Mouse (Mus musculus): ENCODE measurements at regions not wholly inside any gene's neighbourhood (a gene's known extent, or its start where the extent isn't known, plus 50 kb on each side); places are given as distances from the start of the nearest gene placed in this dataset.

- Histone ChIP-seq H3K27me3 (0 out of 2 replicates have a peak, but pooled peaks cover 7% of the 10 kb centered on the region), H3K9ac (no peak overlapping the region), H3K36me3 (no peaks in the 10 kb centered on the region), H3K4me2 (replicated peaks) (no peak overlapping the region), H3K27ac (peak overlapping the region; percentile 35; the same call in 1 of the 2 replicates), H3K9me3 (replicated peaks) (no peaks in the 10 kb centered on the region), H3K4me1 (0 out of 2 replicates have a peak, but pooled peaks cover 8% of the 10 kb centered on the region), H3K4me3 (no peak overlapping the region)
- no peak for ATAC-seq (ENCODE audit: low FRiP score)
- 65% methylated on average over 3 of the region's 3 CpGs for WGBS
These were observed 99.4 kb upstream of the Gpr12 start for GRCm38 (mm10) chr5:146684429-146684828.

DNA sequence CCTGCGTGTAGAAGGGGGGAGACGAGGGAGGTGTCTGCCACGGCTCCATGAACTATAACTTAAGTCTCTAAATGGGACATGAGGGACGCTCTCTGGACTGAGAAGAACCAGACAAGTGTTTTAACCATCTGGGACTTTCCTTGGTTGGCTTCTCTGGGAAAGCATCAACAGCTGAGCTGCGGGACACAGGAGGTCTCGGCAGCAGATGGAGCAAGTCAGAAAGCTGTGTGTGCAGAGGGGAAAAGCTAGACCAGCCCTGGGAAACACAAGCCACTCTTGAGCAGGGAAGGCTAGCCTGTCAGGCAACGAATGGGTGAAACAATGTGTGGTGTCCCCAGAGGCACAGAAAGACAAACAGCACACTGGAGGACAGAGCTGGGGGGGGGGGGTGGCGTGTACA is 98.5 kb upstream of the Gpr12 start:
- no peak overlapping the region for H3K4me3 ChIP-seq
- no peak overlapping the region for H3K9ac ChIP-seq
- H3K4me1 ChIP-seq: 0 out of 2 replicates have a peak, but pooled peaks cover 10% of the 10 kb centered on the region
- H3K9me3 ChIP-seq (replicated peaks): no peaks in the 10 kb centered on the region
- ATAC-seq (ENCODE audit: low FRiP score): 0 out of 2 replicates have a peak, but pooled peaks have one; percentile 30
- 43% methylated on average over 8 of the region's 8 CpGs for WGBS
- H3K36me3 ChIP-seq: no peaks in the 10 kb centered on the region
- no peak overlapping the region for H3K4me2 ChIP-seq (replicated peaks)
- peak overlapping the region; percentile 52; the same call in 1 of the 2 replicates for H3K27ac ChIP-seq
- H3K27me3 ChIP-seq: 0 out of 2 replicates have a peak, but pooled peaks cover 7% of the 10 kb centered on the region

- Histone ChIP-seq H3K27ac (no peak overlapping the region), H3K27me3 (0 out of 2 replicates have a peak, but pooled peaks cover 7% of the 10 kb centered on the region), H3K4me1 (peaks cover 10% of the 10 kb centered on the region; the same call in 1 of the 2 replicates), H3K9ac (no peak overlapping the region), H3K9me3 (replicated peaks) (no peaks in the 10 kb centered on the region), H3K4me3 (no peak overlapping the region), H3K4me2 (replicated peaks) (no peak overlapping the region), H3K36me3 (no peaks in the 10 kb centered on the region)
- whole genome bisulfite sequencing: 76% methylated on average over 5 of the region's 5 CpGs
- ATAC-seq (ENCODE audit: low FRiP score): no peak
These were observed 97.9 kb upstream of the Gpr12 start for GRCm38 (mm10) chr5:146682893-146683292.

GRCm38 (mm10) chr5:146681512-146681911 is 96.5 kb upstream of the Gpr12 start:
- peaks cover 9% of the 10 kb centered on the region; the same call in 1 of the 2 replicates for H3K4me1 ChIP-seq
- H3K27ac ChIP-seq: no peak overlapping the region
- no peaks in the 10 kb centered on the region for H3K9me3 ChIP-seq (replicated peaks)
- H3K4me2 ChIP-seq (replicated peaks): no peak overlapping the region
- H3K4me3 ChIP-seq: no peak overlapping the region
- ATAC-seq (ENCODE audit: low FRiP score): no peak
- H3K9ac ChIP-seq: no peak overlapping the region
- H3K36me3 ChIP-seq: no peaks in the 10 kb centered on the region
- peaks cover 10% of the 10 kb centered on the region; the same call in 1 of the 2 replicates for H3K27me3 ChIP-seq
- WGBS: 80% methylated on average over 9 of the region's 9 CpGs

DNA sequence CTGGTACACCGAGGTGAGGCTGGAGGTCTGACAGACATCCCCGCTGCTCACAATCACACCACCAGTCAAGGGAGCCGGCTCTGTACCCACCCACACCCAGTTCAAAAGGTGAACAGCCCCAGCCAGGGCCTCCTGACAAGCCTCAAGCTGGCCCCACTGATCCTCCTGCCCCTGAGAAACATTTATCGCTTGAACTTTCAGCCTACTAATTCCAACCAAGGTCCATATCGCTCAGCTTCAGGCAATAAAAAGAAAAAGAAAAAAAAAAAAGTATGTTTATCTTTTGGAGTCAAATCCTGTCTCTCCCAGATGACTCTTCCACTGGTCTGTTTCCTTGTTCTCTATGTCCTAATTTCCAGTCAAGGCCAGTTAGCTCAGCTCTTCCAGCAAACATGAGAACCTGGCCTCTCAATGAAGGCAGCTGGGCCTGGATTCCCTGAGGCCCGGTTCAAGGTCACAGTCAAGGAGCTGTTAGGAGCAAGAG is 94.2 kb upstream of the Gpr12 start:
- Histone ChIP-seq H3K27ac (no peak overlapping the region), H3K4me2 (replicated peaks) (no peak overlapping the region), H3K9ac (no peak overlapping the region), H3K36me3 (no peaks in the 10 kb centered on the region), H3K4me3 (no peak overlapping the region), H3K4me1 (peaks cover 9% of the 10 kb centered on the region; the same call in 1 of the 2 replicates), H3K9me3 (replicated peaks) (no peaks in the 10 kb centered on the region), H3K27me3 (peaks cover 16% of the 10 kb centered on the region; the same call in 1 of the 2 replicates)
- WGBS: 81% methylated on average over 6 of the region's 6 CpGs
- no peak for ATAC-seq (ENCODE audit: low FRiP score)

- no peaks in the 10 kb centered on the region for H3K9me3 ChIP-seq (replicated peaks)
- 78% methylated on average over 10 of the region's 10 CpGs for WGBS
- no peak overlapping the region for H3K9ac ChIP-seq
- no peak for ATAC-seq (ENCODE audit: low FRiP score)
- H3K4me2 ChIP-seq (replicated peaks): no peak overlapping the region
- peaks cover 7% of the 10 kb centered on the region; the same call in 1 of the 2 replicates for H3K4me1 ChIP-seq
- no peak overlapping the region for H3K27ac ChIP-seq
- no peaks in the 10 kb centered on the region for H3K36me3 ChIP-seq
- H3K27me3 ChIP-seq: peaks cover 17% of the 10 kb centered on the region; the same call in 1 of the 2 replicates
- H3K4me3 ChIP-seq: no peak overlapping the region
These were observed 93.7 kb upstream of the Gpr12 start for GRCm38 (mm10) chr5:146678775-146679170.

DNA sequence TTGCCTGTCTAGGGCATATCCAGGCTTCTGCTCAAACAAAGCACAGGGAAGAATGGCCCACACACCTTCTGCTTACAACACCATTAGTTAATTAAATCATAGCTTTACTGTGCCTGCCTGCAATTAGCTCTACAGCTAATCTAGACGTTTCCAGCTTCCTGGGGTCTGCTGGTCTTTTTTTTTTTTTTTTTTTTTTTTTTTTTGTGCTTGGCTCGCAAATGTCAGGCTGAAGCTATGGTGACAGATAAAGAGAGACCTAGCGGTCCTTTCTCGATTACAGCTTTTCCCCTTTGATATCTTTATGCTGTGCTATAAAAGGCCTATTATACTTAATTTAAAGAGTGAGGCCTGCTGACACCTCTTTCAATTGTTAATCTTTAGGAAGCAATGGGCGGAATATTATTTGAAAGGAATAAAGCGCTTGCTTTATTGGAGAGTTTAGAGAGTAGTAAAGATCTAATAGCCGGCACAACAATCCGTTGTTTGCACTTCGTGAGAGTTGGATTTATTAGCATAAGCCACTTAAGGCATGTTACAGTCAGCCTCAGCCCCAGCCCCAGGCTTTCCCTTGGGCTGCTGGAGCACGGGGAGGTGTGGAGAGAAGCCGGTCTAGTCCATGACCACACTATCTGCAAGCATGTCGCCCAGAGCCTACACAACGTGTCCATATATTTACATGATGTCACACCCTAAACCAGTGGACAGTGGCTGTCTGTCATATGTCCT is 93.2 kb upstream of the Gpr12 start:
- Histone ChIP-seq H3K4me1 (peaks cover 5% of the 10 kb centered on the region; the same call in 1 of the 2 replicates), H3K4me3 (no peak overlapping the region), H3K9ac (no peak overlapping the region), H3K27ac (no peak overlapping the region), H3K4me2 (replicated peaks) (no peak overlapping the region), H3K27me3 (peaks cover 17% of the 10 kb centered on the region; the same call in 1 of the 2 replicates), H3K36me3 (no peaks in the 10 kb centered on the region), H3K9me3 (replicated peaks) (no peaks in the 10 kb centered on the region)
- peak; percentile 11; the same call in 1 of the 2 replicates for ATAC-seq (ENCODE audit: low FRiP score)
- WGBS: 45% methylated on average over 13 of the region's 13 CpGs

- no peak overlapping the region for H3K27ac ChIP-seq
- H3K27me3 ChIP-seq: peaks cover 17% of the 10 kb centered on the region; the same call in 1 of the 2 replicates
- no peak overlapping the region for H3K9ac ChIP-seq
- H3K4me1 ChIP-seq: peaks cover 5% of the 10 kb centered on the region; the same call in 1 of the 2 replicates
- no peaks in the 10 kb centered on the region for H3K36me3 ChIP-seq
- no peak for ATAC-seq (ENCODE audit: low FRiP score)
- no peak overlapping the region for H3K4me3 ChIP-seq
- no peaks in the 10 kb centered on the region for H3K9me3 ChIP-seq (replicated peaks)
- H3K4me2 ChIP-seq (replicated peaks): no peak overlapping the region
- WGBS: 64% methylated on average over 8 of the region's 8 CpGs
These were observed 92.1 kb upstream of the Gpr12 start for GRCm38 (mm10) chr5:146677151-146677515.

GRCm38 (mm10) chr5:146676470-146677150 is 91.6 kb upstream of the Gpr12 start:
- H3K4me3 ChIP-seq: no peak overlapping the region
- peaks cover 5% of the 10 kb centered on the region; the same call in 1 of the 2 replicates for H3K4me1 ChIP-seq
- no peak for ATAC-seq (ENCODE audit: low FRiP score)
- no peaks in the 10 kb centered on the region for H3K9me3 ChIP-seq (replicated peaks)
- H3K36me3 ChIP-seq: no peaks in the 10 kb centered on the region
- no peak overlapping the region for H3K9ac ChIP-seq
- no peak overlapping the region for H3K27ac ChIP-seq
- peaks cover 12% of the 10 kb centered on the region; the same call in 1 of the 2 replicates for H3K27me3 ChIP-seq
- 72% methylated on average over 12 of the region's 12 CpGs for WGBS
- no peak overlapping the region for H3K4me2 ChIP-seq (replicated peaks)

GRCm38 (mm10) chr5:146675887-146676277 is 90.8 kb upstream of the Gpr12 start:
- H3K27ac ChIP-seq: no peak overlapping the region
- no peaks in the 10 kb centered on the region for H3K36me3 ChIP-seq
- 86% methylated on average over 4 of the region's 4 CpGs for WGBS
- H3K9ac ChIP-seq: no peak overlapping the region
- H3K9me3 ChIP-seq (replicated peaks): no peaks in the 10 kb centered on the region
- no peak overlapping the region for H3K4me2 ChIP-seq (replicated peaks)
- H3K27me3 ChIP-seq: peaks cover 12% of the 10 kb centered on the region; the same call in 1 of the 2 replicates
- peaks cover 5% of the 10 kb centered on the region; the same call in 1 of the 2 replicates for H3K4me1 ChIP-seq
- no peak overlapping the region for H3K4me3 ChIP-seq
- no peak for ATAC-seq (ENCODE audit: low FRiP score)

GRCm38 (mm10) chr5:146675006-146675886 is 90.2 kb upstream of the Gpr12 start:
- ATAC-seq (ENCODE audit: low FRiP score): 0 out of 2 replicates have a peak, but pooled peaks have one; percentile 36
- Histone ChIP-seq H3K4me3 (no peak overlapping the region), H3K9ac (no peak overlapping the region), H3K9me3 (replicated peaks) (no peaks in the 10 kb centered on the region), H3K36me3 (no peaks in the 10 kb centered on the region), H3K27ac (no peak overlapping the region), H3K4me1 (peaks cover 5% of the 10 kb centered on the region; the same call in 1 of the 2 replicates), H3K4me2 (replicated peaks) (no peak overlapping the region), H3K27me3 (peaks cover 13% of the 10 kb centered on the region)
- 25% methylated on average over 19 of the region's 19 CpGs for WGBS

Measured in hindbrain, embryonic 12.5 days (tissue).